Mouse (Mus musculus): ENCODE data around the gene Gnb3.

DNA sequence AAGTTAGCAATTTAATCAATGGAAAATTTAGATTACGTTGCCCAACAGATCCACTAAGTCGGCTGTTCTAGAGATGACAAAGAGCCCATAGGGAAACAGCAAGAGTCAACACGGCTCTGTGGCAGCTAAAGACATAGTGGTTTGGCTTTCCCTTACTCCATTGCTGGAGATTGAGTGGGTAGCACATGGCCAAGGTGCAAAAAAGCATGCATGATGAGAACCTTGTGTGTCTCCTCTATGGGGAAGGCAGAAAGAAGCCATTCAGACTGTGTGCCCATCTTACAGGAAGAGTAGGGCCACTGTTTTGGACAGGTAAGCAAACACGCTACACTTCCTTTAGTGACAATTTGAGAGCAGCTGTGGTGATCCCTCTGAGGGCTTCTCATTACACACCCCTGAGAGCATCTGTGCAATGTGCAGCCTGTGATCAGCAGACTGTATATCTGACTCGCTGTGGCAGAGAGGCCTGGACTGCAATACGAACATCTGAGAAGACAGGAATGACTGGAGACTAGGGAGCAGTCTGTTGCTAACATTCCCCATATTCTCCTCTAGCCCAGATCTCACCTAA is 48.6 kb upstream of the Gnb3 start:
- TF ChIP-seq CTCF (IDR thresholded peaks at IDR 0.05; ENCODE audit: borderline replicate concordance, insufficient read depth, low read depth, low read length) = no peak
- no peak for TF ChIP-seq POLR2A (IDR thresholded peaks at IDR 0.05; ENCODE audit: borderline replicate concordance, insufficient read depth, low read length)
